Mouse (Mus musculus) hindbrain, postnatal 0 days (tissue): ENCODE measurements around the gene Serf2. TPM values are rescaled to one million over a fixed set of nuclear protein-coding genes. Genes with fewer than 3 reads are reported as not detected.
A peak's percentile ranks its signal among the peaks of the same experiment; 100 is the strongest.

Experiments
- ATAC-seq: fragments of 200-750 bp; cut with Nextera tagmentation; 2 replicates; pipeline ENCODE4 v1.8.0; 2017; ENCODE audit warnings: mild to moderate bottlenecking, moderate TSS enrichment, moderate library complexity
- DNase-seq: peaks from one replicate; pipeline ENCODE4 v3.0.0-alpha.2; 2015; ENCODE audit warnings: low spot score
- H3K27ac ChIP-seq: fragments of 300-500 bp; sonication (generic); 2 replicates; pipeline ENCODE4 v1.5.1; 2014; ENCODE audit warnings: mild to moderate bottlenecking
- H3K27me3 ChIP-seq: fragments of 300-500 bp; sonication (generic); 2 replicates; pipeline ENCODE4 v1.6.1; 2014; ENCODE audit warnings: low read length, mixed read lengths; ENCODE audit not compliant: insufficient read depth
- H3K36me3 ChIP-seq: fragments of 300-500 bp; sonication (generic); 2 replicates; pipeline ENCODE4 v1.6.1; 2014; ENCODE audit warnings: low read length, mixed read lengths; ENCODE audit not compliant: insufficient read depth
- H3K4me1 ChIP-seq: fragments of 300-500 bp; sonication (generic); 2 replicates; pipeline ENCODE4 v1.6.1; 2014; ENCODE audit warnings: antibody characterized with exemption, low read length, mixed read lengths; ENCODE audit not compliant: insufficient read depth
- H3K4me2 ChIP-seq: fragments of 300-500 bp; sonication (generic); 2 replicates; pipeline ENCODE4 v1.6.1; 2014; ENCODE audit warnings: low read depth, mild to moderate bottlenecking, low read length, moderate library complexity, mixed read lengths
- H3K4me3 ChIP-seq: fragments of 300-500 bp; sonication (generic); 2 replicates; pipeline ENCODE4 v1.5.1; 2014; ENCODE audit warnings: low read length
- H3K9ac ChIP-seq: fragments of 300-500 bp; sonication (generic); replicated peaks from 2 replicates; pipeline ENCODE4 v1.6.1; 2014; ENCODE audit warnings: mild to moderate bottlenecking, low read length, moderate library complexity, mixed read lengths
- H3K9me3 ChIP-seq: fragments of 300-500 bp; sonication (generic); 2 replicates; pipeline ENCODE4 v1.6.1; 2016; ENCODE audit warnings: low read length, mixed read lengths
- CTCF ChIP-seq: IDR thresholded peaks from 2 replicates; pipeline ENCODE4 v1.5.1; 2016; ENCODE audit warnings: antibody characterized with exemption, control low read depth, low read depth
- WGBS: fragments of 180-500 bp; shearing (Covaris S2); extraction: QIAGEN DNeasy Blood & Tissue Kit; methylation state at CpG from one replicate; pipeline ENCODE4 v1.1.7; 2014; 5-methylcytosine and 5-hydroxymethylcytosine counted together
- polyA plus RNA-seq: library from polyadenylated mRNA; unstranded; fragments of >200 nt; fragmentation: Nextera tagmentation; extraction: Ambion mirVana; gene quantifications from 2 replicates; pipeline ENCODE4 v1.2.1, GENCODE M21; 2015
- total RNA-seq: library from RNA; depleted of rRNA; stranded (reverse); fragments of >200 nt; gene quantifications from 2 replicates; pipeline ENCODE4 v1.2.3, GENCODE M21; 2014; rRNA removed

The Serf2 gene
- total RNA-seq, result 420 and 667 TPM in 2 replicates
- polyA plus RNA-seq, result 306 and 336 TPM in 2 replicates

- ATAC-seq (peak; percentile 99), DNase-seq (peak; percentile 99)
- H3K4me1 ChIP-seq, result 0 out of 2 replicates have a peak, but pooled peaks cover 4% of the 10 kb centered on the region
- H3K36me3 ChIP-seq, result peaks cover 13% of the 10 kb centered on the region; the same call in 1 of the 2 replicates
- H3K4me2 ChIP-seq, result peak within 1 kb of the TSS; percentile 79
- peak within 1 kb of the TSS; percentile 98 for H3K27ac ChIP-seq
- WGBS, result 1% methylated on average over 61 of the region's 74 CpGs
- peak within 1 kb of the TSS; percentile 92 for H3K9ac ChIP-seq
- H3K27me3 ChIP-seq, result no peaks in the 10 kb centered on the region
- no peak for TF ChIP-seq CTCF
- H3K4me3 ChIP-seq, result peak within 1 kb of the TSS; percentile 89
- no peaks in the 10 kb centered on the region for H3K9me3 ChIP-seq
These were observed at the start of gene Serf2 for GRCm38 (mm10) chr2:121448739-121449535. TSS of gene Serf2 (plus strand) at chr2:121449195.

GRCm38 (mm10) chr2:121403296-121403695 lies 45.7 kb upstream of the Serf2 start:
- Histone ChIP-seq H3K27me3 (no peaks in the 10 kb centered on the region), H3K4me2 (no peak overlapping the region), H3K27ac (no peak overlapping the region), H3K4me1 (no peaks in the 10 kb centered on the region), H3K36me3 (no peaks in the 10 kb centered on the region), H3K4me3 (no peak overlapping the region), H3K9me3 (no peaks in the 10 kb centered on the region), H3K9ac (no peak overlapping the region)
- DNase-seq, result no peak
- ATAC-seq, result no peak
- no peak for TF ChIP-seq CTCF

GRCm38 (mm10) chr2:121408160-121408559 lies 40.8 kb upstream of the Serf2 start:
- Histone ChIP-seq H3K36me3 (no peaks in the 10 kb centered on the region), H3K9me3 (no peaks in the 10 kb centered on the region), H3K4me3 (no peak overlapping the region), H3K4me2 (no peak overlapping the region), H3K9ac (no peak overlapping the region), H3K27ac (no peak overlapping the region), H3K27me3 (no peaks in the 10 kb centered on the region), H3K4me1 (0 out of 2 replicates have a peak, but pooled peaks cover 2% of the 10 kb centered on the region)
- peak; percentile 40 for TF ChIP-seq CTCF
- ATAC-seq, result no peak
- WGBS, result 33% methylated on average over 4 of the region's 4 CpGs
- DNase-seq, result no peak

GRCm38 (mm10) chr2:121412843-121413386 lies 36.1 kb upstream of the Serf2 start:
- TF ChIP-seq CTCF, result no peak
- Histone ChIP-seq H3K27ac (peak overlapping the region; percentile 92), H3K27me3 (no peaks in the 10 kb centered on the region), H3K9me3 (no peaks in the 10 kb centered on the region), H3K36me3 (peaks cover 6% of the 10 kb centered on the region; the same call in 1 of the 2 replicates), H3K4me2 (peak overlapping the region; percentile 59), H3K4me3 (peak overlapping the region; percentile 72), H3K4me1 (peaks cover 11% of the 10 kb centered on the region; the same call in 1 of the 2 replicates), H3K9ac (peak overlapping the region; percentile 91)
- DNase-seq, result no peak
- peak; percentile 0; the same call in 1 of the 2 replicates for ATAC-seq
- WGBS, result 13% methylated on average over 4 of the region's 4 CpGs

GRCm38 (mm10) chr2:121413387-121414042 lies 35.5 kb upstream of the Serf2 start, which contains the start of the genes Pdia3 and Catsper2:
TSS of gene Pdia3 (plus strand) at chr2:121413775.
TSS of gene Catsper2 (minus strand) at chr2:121413792.
- ATAC-seq, result peak; percentile 99
- peak within 1 kb of the TSS; percentile 72 for H3K4me3 ChIP-seq
- TF ChIP-seq CTCF, result peak; percentile 35
- H3K4me1 ChIP-seq, result peaks cover 11% of the 10 kb centered on the region; the same call in 1 of the 2 replicates
- H3K9ac ChIP-seq, result peak within 1 kb of the TSS; percentile 91
- H3K36me3 ChIP-seq, result peaks cover 7% of the 10 kb centered on the region; the same call in 1 of the 2 replicates
- H3K27me3 ChIP-seq, result no peaks in the 10 kb centered on the region
- DNase-seq, result peak; percentile 98
- peak within 1 kb of the TSS; percentile 59 for H3K4me2 ChIP-seq
- WGBS, result under 1% methylated on average over 67 of the region's 68 CpGs
- H3K27ac ChIP-seq, result peak within 1 kb of the TSS; percentile 92
- no peaks in the 10 kb centered on the region for H3K9me3 ChIP-seq

- ATAC-seq, result peak; percentile 39
- Histone ChIP-seq H3K4me3 (peak overlapping the region; percentile 72), H3K9ac (peak overlapping the region; percentile 91), H3K27ac (peak overlapping the region; percentile 92), H3K4me2 (peak overlapping the region; percentile 59), H3K36me3 (peaks cover 7% of the 10 kb centered on the region; the same call in 1 of the 2 replicates), H3K9me3 (no peaks in the 10 kb centered on the region), H3K27me3 (no peaks in the 10 kb centered on the region), H3K4me1 (peaks cover 11% of the 10 kb centered on the region; the same call in 1 of the 2 replicates)
- 1% methylated on average over 23 of the region's 32 CpGs for WGBS
- DNase-seq, result no peak
- no peak for TF ChIP-seq CTCF
These were observed 34.8 kb upstream of the Serf2 start for GRCm38 (mm10) chr2:121414139-121414685.
